Mouse (Mus musculus) testis, adult 2 months (tissue): ENCODE data around the gene Trim80. TPM values are rescaled to one million over a fixed set of nuclear protein-coding genes. Genes with fewer than 3 reads are reported as not detected.
A peak's percentile ranks its signal among the peaks of the same experiment; 100 is the strongest.

ENCODE experiments used
- H3K27ac ChIP-seq: fragments of 200-500 bp; 2 replicates; pipeline ENCODE4 v1.5.1; 2012; ENCODE audit warnings: low read depth, low read length; ENCODE audit not compliant: control insufficient read depth, insufficient read depth
- H3K27me3 ChIP-seq: fragments of 200-500 bp; 2 replicates; pipeline ENCODE4 v1.6.1; 2012; ENCODE audit warnings: mild to moderate bottlenecking, low read length, moderate library complexity; ENCODE audit not compliant: control insufficient read depth, insufficient read depth
- H3K36me3 ChIP-seq: fragments of 200-500 bp; 2 replicates; pipeline ENCODE4 v1.6.1; 2012; ENCODE audit warnings: mild to moderate bottlenecking, low read length; ENCODE audit not compliant: control insufficient read depth, insufficient read depth
- H3K4me1 ChIP-seq: fragments of 200-500 bp; 2 replicates; pipeline ENCODE4 v1.6.1; 2012; ENCODE audit warnings: low read length; ENCODE audit not compliant: control insufficient read depth, insufficient read depth
- H3K4me3 ChIP-seq: fragments of 200-500 bp; 2 replicates; pipeline ENCODE4 v1.5.1; 2012; ENCODE audit warnings: low read depth, mild to moderate bottlenecking, low read length, moderate library complexity, mixed read lengths; ENCODE audit not compliant: control insufficient read depth
- CTCF ChIP-seq: fragments of 200-500 bp; IDR thresholded peaks from 2 replicates; pipeline ENCODE4 v1.5.1; 2012; ENCODE audit warnings: low read depth, mild to moderate bottlenecking, inconsistent platforms, low read length, moderate library complexity; ENCODE audit not compliant: control insufficient read depth, insufficient read depth, insufficient replicate concordance
- POLR2A ChIP-seq: fragments of 200-500 bp; IDR thresholded peaks from 2 replicates; pipeline ENCODE4 v1.6.1; 2012; ENCODE audit warnings: low read depth, mild to moderate bottlenecking, inconsistent platforms, low read length, moderate library complexity; ENCODE audit not compliant: control insufficient read depth
- polyA plus RNA-seq: library from polyadenylated mRNA; depleted of rRNA; stranded (reverse); fragments of >200 nt; gene quantifications from 2 replicates; pipeline ENCODE4 v1.2.3, GENCODE M21; 2012

Trim80 gene
- polyA plus RNA-seq, 1 experiment, result 307 TPM

DNA sequence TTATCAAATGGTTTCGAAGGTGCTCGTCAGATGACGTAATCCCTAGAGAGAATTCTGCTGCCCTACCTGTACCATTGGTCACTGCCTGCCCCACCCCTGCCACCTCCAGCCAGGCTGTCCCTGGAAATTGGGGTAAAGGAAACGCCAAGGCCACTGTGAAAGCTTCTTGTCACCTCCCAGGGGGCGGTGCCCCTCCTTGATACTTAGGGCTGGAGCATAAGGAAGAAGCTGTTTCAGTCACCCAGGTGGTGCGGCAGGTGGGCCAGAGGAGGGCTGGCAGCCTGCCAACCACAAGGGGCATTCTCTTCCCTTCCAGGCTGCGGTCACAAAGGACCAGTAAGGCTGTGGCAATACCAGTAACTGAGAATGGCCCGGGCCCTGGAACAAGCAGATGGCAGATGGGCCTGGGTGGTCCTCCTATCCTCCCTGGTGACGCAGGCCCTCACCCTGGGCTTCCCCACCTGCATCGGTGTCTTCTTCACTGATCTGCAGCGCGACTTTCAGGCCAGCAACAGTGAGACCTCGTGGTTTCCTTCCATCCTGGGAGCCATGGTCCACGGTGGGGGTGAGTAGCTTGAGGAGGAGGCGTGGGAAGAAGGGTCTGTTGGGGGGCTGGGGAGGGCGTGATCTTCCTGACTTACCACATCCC lies 22.0 kb downstream of the Trim80 start, which contains the start of gene Slc16a5:
Gene Slc16a5, plus strand, starts transcription at position 232 of the 649 bp plus-strand sequence.
- Histone ChIP-seq H3K36me3 (no peaks in the 10 kb centered on the region), H3K27ac (no peak within 1 kb of the TSS), H3K27me3 (no peaks in the 10 kb centered on the region), H3K4me3 (no peak within 1 kb of the TSS), H3K4me1 (no peaks in the 10 kb centered on the region)
- TF ChIP-seq POLR2A (no peak), CTCF (no peak)

DNA sequence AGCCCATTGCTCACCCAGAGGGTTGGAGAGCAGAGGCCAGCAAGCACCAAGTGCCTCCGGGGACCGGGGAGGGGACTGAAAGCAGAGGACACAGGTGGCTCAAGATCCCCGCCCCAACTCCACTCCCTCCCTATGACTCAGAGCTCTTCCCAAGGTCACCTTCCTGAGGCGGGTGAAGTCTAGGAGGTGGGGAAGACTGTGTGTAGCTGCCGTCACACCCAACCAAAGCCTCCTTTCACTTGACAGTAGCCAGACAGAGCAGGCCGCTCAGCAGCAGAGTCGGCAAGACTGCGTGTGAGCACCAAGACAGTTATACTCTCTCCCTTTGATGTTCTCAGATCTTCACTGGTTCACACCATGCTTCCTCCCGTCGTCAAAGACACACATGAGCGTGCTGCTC lies 23.1 kb downstream of the Trim80 start:
- H3K27me3 ChIP-seq, result no peaks in the 10 kb centered on the region
- H3K36me3 ChIP-seq, result no peaks in the 10 kb centered on the region
- no peak for TF ChIP-seq POLR2A
- H3K4me3 ChIP-seq, result no peak overlapping the region
- no peaks in the 10 kb centered on the region for H3K4me1 ChIP-seq
- no peak overlapping the region for H3K27ac ChIP-seq

DNA sequence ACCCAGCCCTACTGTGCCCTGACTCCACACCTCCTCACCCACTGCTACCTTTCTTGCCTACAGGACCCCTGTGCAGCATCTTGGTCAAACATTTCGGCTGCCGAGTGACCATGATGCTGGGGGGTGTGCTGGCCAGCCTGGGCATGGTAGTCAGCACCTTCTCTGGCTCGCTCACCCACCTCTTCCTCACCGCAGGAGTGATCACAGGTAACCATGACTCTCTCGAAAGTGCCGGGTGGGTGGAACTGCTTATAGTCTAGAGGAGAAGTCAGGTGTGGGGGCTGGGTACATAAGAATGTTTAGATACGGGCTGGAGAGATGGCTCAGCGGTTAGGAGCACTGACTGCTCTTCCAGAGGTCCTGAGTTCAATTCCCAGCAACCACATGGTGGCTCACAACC lies 24.5 kb downstream of the Trim80 start:
- Histone ChIP-seq H3K27ac (no peak overlapping the region), H3K4me1 (peaks cover 7% of the 10 kb centered on the region), H3K4me3 (no peak overlapping the region), H3K27me3 (no peaks in the 10 kb centered on the region), H3K36me3 (no peaks in the 10 kb centered on the region)
- TF ChIP-seq POLR2A (no peak), CTCF (no peak)

- H3K36me3 ChIP-seq, result no peaks in the 10 kb centered on the region
- no peak for TF ChIP-seq CTCF
- TF ChIP-seq POLR2A, result no peak
- H3K27ac ChIP-seq, result no peak overlapping the region
- peaks cover 7% of the 10 kb centered on the region for H3K4me1 ChIP-seq
- H3K27me3 ChIP-seq, result no peaks in the 10 kb centered on the region
- no peak overlapping the region for H3K4me3 ChIP-seq
Observed at GRCm38 (mm10) chr11:115467217-115467618, 26.9 kb downstream of the Trim80 start.

DNA sequence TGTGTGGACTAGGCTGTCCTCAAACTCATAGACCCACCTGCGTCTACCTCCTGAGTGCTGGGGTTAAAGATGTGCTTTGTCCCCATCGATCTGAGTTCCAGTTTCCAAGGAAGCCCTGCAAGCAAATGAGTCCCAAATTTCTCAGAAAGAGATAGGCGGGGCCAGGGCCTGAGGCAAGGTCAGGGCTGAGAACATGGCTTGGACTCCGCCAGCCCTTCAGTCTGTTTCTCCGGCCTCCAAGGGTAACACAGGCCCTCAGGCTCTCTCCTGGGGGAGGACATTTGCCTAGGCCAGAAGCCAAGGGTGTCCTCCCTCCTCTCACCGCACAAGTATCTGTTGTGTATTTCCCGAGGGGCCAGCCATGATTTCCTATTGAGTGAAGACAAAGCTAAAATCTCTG lies 31.8 kb downstream of the Trim80 start:
- no peak overlapping the region for H3K4me3 ChIP-seq
- TF ChIP-seq POLR2A (0 out of 2 replicates have a peak, but pooled peaks have one; percentile 17), CTCF (no peak)
- peak overlapping the region; percentile 55 for H3K27ac ChIP-seq

DNA sequence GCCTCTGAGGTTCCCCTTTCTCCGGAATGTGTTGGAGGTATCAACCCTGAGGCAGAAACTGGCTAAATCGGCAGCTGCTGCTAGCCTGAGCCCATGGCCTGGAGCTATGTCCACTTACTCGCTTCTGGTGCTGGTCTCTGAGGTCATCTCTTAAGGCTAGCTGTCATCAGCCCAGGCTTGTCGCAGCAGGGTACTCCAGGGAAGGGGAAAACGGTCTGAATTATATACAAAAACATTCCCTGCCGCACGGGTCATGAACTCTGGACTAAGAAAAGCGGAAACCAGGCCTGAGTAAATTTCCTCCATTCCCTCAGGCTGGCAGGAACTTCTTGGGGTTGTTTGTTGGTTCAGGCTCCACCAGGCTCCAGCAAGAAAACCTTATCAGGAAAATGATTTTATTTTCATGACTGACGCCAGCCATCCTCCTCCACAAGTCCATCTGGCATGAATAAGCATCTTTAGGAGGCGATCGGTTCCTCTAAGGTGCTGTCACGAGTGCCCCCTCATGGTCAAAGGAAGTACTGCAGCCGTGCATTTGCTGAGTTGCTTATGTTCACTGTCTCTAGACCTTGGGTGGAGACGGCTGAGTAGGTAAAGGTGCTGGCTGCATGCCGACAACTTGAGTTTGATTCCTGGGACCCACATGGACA lies 33.4 kb downstream of the Trim80 start:
- H3K36me3 ChIP-seq, result no peaks in the 10 kb centered on the region
- H3K27me3 ChIP-seq, result no peaks in the 10 kb centered on the region
- no peak overlapping the region; the same call in 1 of the 2 replicates for H3K4me3 ChIP-seq
- TF ChIP-seq POLR2A (no peak), CTCF (peak; percentile 96)
- H3K4me1 ChIP-seq, result peaks cover 24% of the 10 kb centered on the region
- peak overlapping the region; percentile 86 for H3K27ac ChIP-seq

More for the DNA sequence above, 31.8 kb downstream of the Trim80 start:
- H3K4me1 ChIP-seq, result peaks cover 24% of the 10 kb centered on the region
- H3K36me3 ChIP-seq, result no peaks in the 10 kb centered on the region
- no peaks in the 10 kb centered on the region for H3K27me3 ChIP-seq

DNA sequence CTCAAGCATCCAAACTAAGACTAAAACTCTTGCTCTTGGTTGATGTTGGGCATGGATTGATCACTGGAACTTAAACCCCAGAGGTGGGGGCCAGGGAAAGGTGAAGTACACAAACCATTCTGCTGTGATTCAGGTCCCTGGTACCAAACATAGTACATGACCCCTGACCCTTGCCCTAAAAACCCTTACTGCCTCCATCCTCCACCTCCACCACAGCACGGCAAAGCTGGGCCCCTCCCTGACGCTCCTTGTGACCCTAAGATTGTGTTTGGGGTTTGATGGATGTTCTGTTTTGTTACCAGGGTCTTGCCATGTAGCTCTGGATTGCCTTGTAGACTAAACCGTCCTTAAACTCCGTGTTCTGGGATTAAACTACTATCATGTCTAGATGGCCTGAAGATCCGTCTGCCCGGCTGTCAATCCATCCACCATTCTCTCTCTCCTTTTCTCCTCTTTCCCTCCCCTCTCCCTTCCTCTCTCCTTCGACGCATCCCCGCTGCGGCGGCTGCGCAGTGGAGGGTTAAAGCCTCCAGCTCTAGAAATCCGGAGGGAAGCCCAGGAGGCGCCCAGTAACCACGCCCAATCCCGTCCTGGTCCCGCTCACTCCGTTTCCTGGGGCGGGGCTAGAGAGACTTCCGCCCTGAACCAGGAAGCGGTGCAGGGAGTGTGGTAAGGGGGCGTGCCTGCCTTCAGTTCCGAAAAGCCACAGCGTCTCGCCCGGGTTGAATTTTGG lies 34.8 kb downstream of the Trim80 start, which contains the start of gene Armc7:
Gene Armc7, plus strand, starts transcription at position 643 of the 733 bp plus-strand sequence.
- Histone ChIP-seq H3K4me1 (peaks cover 16% of the 10 kb centered on the region), H3K4me3 (peak within 1 kb of the TSS; percentile 92), H3K27ac (peak within 1 kb of the TSS; percentile 67), H3K27me3 (no peaks in the 10 kb centered on the region), H3K36me3 (no peaks in the 10 kb centered on the region)
- no peak for TF ChIP-seq CTCF
- peak; percentile 49 for TF ChIP-seq POLR2A
